Mouse (Mus musculus) urinary bladder, postnatal 36 days (tissue): Measurements from ENCODE around the gene Sapcd1.

Experiments
- DNase-seq, 2 experiments: peaks; one replicate each; pipeline ENCODE4 v3.0.0; 2022; ENCODE audit warnings: low spot score in 2 of 2, mixed read lengths in 1 of 2

Gene Sapcd1

GRCm38 (mm10) chr17:34980655-34981054 is 47.2 kb downstream of the Sapcd1 start:
- no peak for DNase-seq

- DNase-seq: no peak
These were observed 48.2 kb downstream of the Sapcd1 start for GRCm38 (mm10) chr17:34979631-34980030.

GRCm38 (mm10) chr17:34978239-34978638 is 49.6 kb downstream of the Sapcd1 start:
- no peak for DNase-seq

- no peak for DNase-seq
These were observed 50.8 kb downstream of the Sapcd1 start for GRCm38 (mm10) chr17:34977000-34977399.
